Mouse (Mus musculus): ENCODE measurements around the gene Zfp654.

GRCm38 (mm10) chr16:64759245-64759626 is 92.2 kb downstream of the Zfp654 start:
- TF ChIP-seq CTCF (IDR thresholded peaks at IDR 0.05; ENCODE audit: low read depth), result no peak
- TF ChIP-seq EP300 (IDR thresholded peaks at IDR 0.05; ENCODE audit: low read depth), result no peak
